23 mouse cellular contexts compared by ENCODE assay signal in the genomic region with DNA sequence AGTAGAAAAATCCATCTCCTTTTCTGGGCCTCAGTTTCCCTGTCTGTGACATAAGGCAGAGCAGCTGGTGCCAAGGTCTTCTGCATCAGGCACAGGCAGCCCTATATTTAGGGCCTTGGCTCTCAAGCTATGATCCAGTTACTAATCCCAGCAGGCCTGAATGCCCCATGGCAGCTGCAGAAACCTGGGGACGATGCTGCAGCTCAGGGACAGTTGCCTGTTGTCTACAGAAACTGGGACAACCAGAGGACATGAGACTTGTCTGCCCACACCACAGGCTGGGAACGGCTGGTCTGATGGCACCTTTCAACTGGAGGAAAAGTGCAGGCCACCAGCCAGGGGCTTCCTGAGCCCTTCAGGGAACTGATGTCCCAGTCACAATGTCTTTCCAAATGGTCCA. TPM values are rescaled to one million over a fixed set of nuclear protein-coding genes. Genes with fewer than 3 reads are reported as not detected.
DNase-seq lines count a peak whose midpoint lies in the region; ATAC-seq and TF ChIP-seq lines count a peak whose summit lies in the region.
"Had no signal": no experiment of that assay in that cellular context is flagged by ENCODE, and none has a peak within 500 bp of the region (broad histone marks: within the 10 kb centered on the region; RNA-seq: fewer than 3 reads in every experiment).

A gene (minus strand): TSS at position 226 of the 400 bp plus-strand sequence.

- H3K36me3 ChIP-seq in heart, embryonic 10.5 days, result no peaks in the 10 kb centered on the region
- H3K36me3 ChIP-seq in midbrain, embryonic 11.5 days (ENCODE audit: control insufficient read depth, insufficient read depth, low read length), result no peaks in the 10 kb centered on the region
- H3K36me3 ChIP-seq in midbrain, postnatal 0 days (ENCODE audit: insufficient read depth, low read length), result no peaks in the 10 kb centered on the region
- H3K36me3 ChIP-seq in limb, embryonic 14.5 days (ENCODE audit: control insufficient read depth, insufficient read depth, low read length), result no peaks in the 10 kb centered on the region
- H3K36me3 ChIP-seq: heart, embryonic 15.5 days; neural tube, embryonic 15.5 days had no signal

- H3K4me3 ChIP-seq in heart, embryonic 10.5 days, result no peak within 1 kb of the TSS
- H3K4me3 ChIP-seq in midbrain, embryonic 11.5 days (ENCODE audit: low read depth, low read length), result no peak within 1 kb of the TSS
- no peak within 1 kb of the TSS for H3K4me3 ChIP-seq in midbrain, postnatal 0 days (ENCODE audit: low read depth, low read length)
- H3K4me3 ChIP-seq in limb, embryonic 14.5 days (replicated peaks; ENCODE audit: low read length), result no peak within 1 kb of the TSS
- H3K4me3 ChIP-seq: erythroblast, embryonic 14.5 days; heart, embryonic 15.5 days; neural tube, embryonic 15.5 days had no signal

- intact Hi-C loops in heart, postnatal 25 days (cut with DNase I), result no loop called here

- TF ChIP-seq CTCF in midbrain, postnatal 0 days (IDR thresholded peaks at IDR 0.05), result no peak

- no peaks in the 10 kb centered on the region for H3K9me3 ChIP-seq in heart, embryonic 10.5 days
- no peaks in the 10 kb centered on the region for H3K9me3 ChIP-seq in midbrain, embryonic 11.5 days (ENCODE audit: control insufficient read depth, low read length)
- H3K9me3 ChIP-seq in midbrain, postnatal 0 days (ENCODE audit: low read length), result no peaks in the 10 kb centered on the region
- no peaks in the 10 kb centered on the region for H3K9me3 ChIP-seq in limb, embryonic 14.5 days (ENCODE audit: control insufficient read depth, low read length)
- H3K9me3 ChIP-seq: heart, embryonic 15.5 days; neural tube, embryonic 15.5 days had no signal

- H3K4me1 ChIP-seq in heart, embryonic 10.5 days, result peaks cover 31% of the 10 kb centered on the region
- H3K4me1 ChIP-seq in midbrain, embryonic 11.5 days (ENCODE audit: control insufficient read depth, insufficient read depth, low read length), result peaks cover 15% of the 10 kb centered on the region
- H3K4me1 ChIP-seq in midbrain, postnatal 0 days (ENCODE audit: insufficient read depth, low read length), result peaks cover 9% of the 10 kb centered on the region
- H3K4me1 ChIP-seq in limb, embryonic 14.5 days (ENCODE audit: control insufficient read depth, insufficient read depth, low read length), result peaks cover 10% of the 10 kb centered on the region

- no peak within 1 kb of the TSS for H3K4me2 ChIP-seq in midbrain, embryonic 11.5 days
- no peak within 1 kb of the TSS for H3K4me2 ChIP-seq in midbrain, postnatal 0 days (ENCODE audit: low read depth, low read length, poor library complexity, severe bottlenecking)
- no peak within 1 kb of the TSS for H3K4me2 ChIP-seq in limb, embryonic 14.5 days (replicated peaks; ENCODE audit: low read depth, low read length, severe bottlenecking)
- H3K4me2 ChIP-seq: heart, embryonic 15.5 days; liver, embryonic 11.5 days; neural tube, embryonic 15.5 days had no signal

- no peak for ATAC-seq in midbrain, embryonic 11.5 days (ENCODE audit: low FRiP score)
- no peak for ATAC-seq in midbrain, postnatal 0 days (ENCODE audit: low FRiP score)
- ATAC-seq in limb, embryonic 14.5 days (ENCODE audit: low FRiP score, low read depth), result 0 out of 2 replicates have a peak, but pooled peaks have one; percentile 19
- ATAC-seq: CD4-positive, CD25-positive, alpha-beta regulatory T cell, adult 4 months had no signal

- 53% methylated on average over 2 of the region's 2 CpGs for WGBS in heart, embryonic 10.5 days
- WGBS in midbrain, embryonic 11.5 days, result 62% methylated on average over 2 of the region's 2 CpGs
- WGBS in midbrain, postnatal 0 days, result 51% methylated on average over 2 of the region's 2 CpGs
- 48% methylated on average over 2 of the region's 2 CpGs for WGBS in limb, embryonic 14.5 days

- peak within 1 kb of the TSS; percentile 16; the same call in 1 of the 2 replicates for H3K27ac ChIP-seq in heart, embryonic 10.5 days
- H3K27ac ChIP-seq in midbrain, embryonic 11.5 days (ENCODE audit: low read depth, low read length), result no peak within 1 kb of the TSS
- H3K27ac ChIP-seq in midbrain, postnatal 0 days (ENCODE audit: low read depth, low read length), result no peak within 1 kb of the TSS
- H3K27ac ChIP-seq in limb, embryonic 14.5 days (replicated peaks; ENCODE audit: low read depth, low read length), result no peak within 1 kb of the TSS
- H3K27ac ChIP-seq: heart, embryonic 15.5 days; neural tube, embryonic 15.5 days had no signal

- peak; percentile 27 for DNase-seq in cerebellum, adult 11-12 months
- DNase-seq in cerebellum, adult 11 months, result no peak
- no peak for DNase-seq in heart, embryonic 10.5 days (ENCODE audit: low spot score)
- DNase-seq in heart, postnatal 25 days (ENCODE audit: low spot score), result no peak
- peak; percentile 77 for DNase-seq in midbrain, embryonic 11.5 days (ENCODE audit: low spot score, missing footprints)
- DNase-seq in midbrain, postnatal 0 days (ENCODE audit: low spot score), result no peak
- DNase-seq in limb, embryonic 14.5 days (ENCODE audit: low spot score), result no peak
- DNase-seq in cerebellum, adult 9-11 months, result no peak
- DNase-seq: adrenal gland, adult 2 months; cerebellum, postnatal 36 days; kidney, adult 11 months; kidney, postnatal 25 days; lung, adult 2 months; lung, postnatal 4 days; thymus, adult 18-20 months had no signal

- H3K27me3 ChIP-seq in heart, embryonic 10.5 days (ENCODE audit: insufficient read depth, poor library complexity, severe bottlenecking), result no peaks in the 10 kb centered on the region
- no peaks in the 10 kb centered on the region for H3K27me3 ChIP-seq in midbrain, embryonic 11.5 days (ENCODE audit: control insufficient read depth, insufficient read depth, low read length)
- H3K27me3 ChIP-seq in midbrain, postnatal 0 days (ENCODE audit: insufficient read depth, low read length), result no peaks in the 10 kb centered on the region
- H3K27me3 ChIP-seq in limb, embryonic 14.5 days (ENCODE audit: control insufficient read depth, insufficient read depth, low read length), result no peaks in the 10 kb centered on the region
- H3K27me3 ChIP-seq: heart, embryonic 15.5 days had no signal

- H3K9ac ChIP-seq in midbrain, embryonic 11.5 days (ENCODE audit: low read length), result peak within 1 kb of the TSS; percentile 5; the same call in 1 of the 2 replicates
- H3K9ac ChIP-seq in midbrain, postnatal 0 days (replicated peaks; ENCODE audit: low read length, poor library complexity, severe bottlenecking), result no peak within 1 kb of the TSS
- peak within 1 kb of the TSS; percentile 4; the same call in 1 of the 2 replicates for H3K9ac ChIP-seq in limb, embryonic 14.5 days (ENCODE audit: low read depth, low read length, severe bottlenecking)
- H3K9ac ChIP-seq: heart, embryonic 15.5 days; neural tube, embryonic 15.5 days had no signal

- TF ChIP-seq POLR2A in limb, embryonic 14.5 days (IDR thresholded peaks at IDR 0.05; ENCODE audit: borderline replicate concordance, extremely low read depth, insufficient read depth, insufficient read length), result no peak

RNA-seq across cellular contexts. Expression of the gene that starts here (rescaled TPM):
- 0.06 TPM in 1 of 2 replicates, not detected in the other for polyA plus RNA-seq in heart, embryonic 10.5 days (2016; fragmentation: Nextera tagmentation; extraction: Ambion mirVana)
- total RNA-seq in heart, postnatal 25 days (2021), result not detected
- 0.10 TPM in 1 of 2 replicates, not detected in the other for polyA plus RNA-seq in midbrain, embryonic 11.5 days (2014; fragmentation: Nextera tagmentation; extraction: Ambion mirVana)
- 0.16 TPM in 1 of 2 replicates, not detected in the other for total RNA-seq in midbrain, postnatal 0 days (2014; rRNA removed)
- polyA plus RNA-seq in midbrain, postnatal 0 days (2015; fragmentation: Nextera tagmentation; extraction: Ambion mirVana), result not detected in 2 replicates
- polyA plus RNA-seq in limb, embryonic 14.5 days (2012; rRNA removed), result 0.22 and 0.34 TPM in 2 replicates
- polyA plus RNA-seq in limb, embryonic 14.5 days (2014; fragmentation: Nextera tagmentation; extraction: Ambion mirVana), result 0.22 and 0.23 TPM in 2 replicates
- total RNA-seq: adrenal gland, adult 2 months; MEL had no signal
- polyA plus RNA-seq: adrenal gland, adult 2 months; CD4-positive, CD25-positive, alpha-beta regulatory T cell, adult 4 months; erythroblast, embryonic 14.5 days; heart, embryonic 15.5 days; hindbrain, embryonic 11.5 days; liver, embryonic 11.5 days; lung, adult 2 months; neural tube, embryonic 15.5 days; small intestine, adult 2 months had no signal

Comparison
In these comparisons a context has a peak if more than half of its experiments do, and no peak if none do; other contexts are left out.
1. Peak in DNase-seq and H3K9ac ChIP-seq in midbrain, embryonic 11.5 days; RNA of the gene not detected or under 1 TPM.
2. Peak in ATAC-seq and H3K9ac ChIP-seq in limb, embryonic 14.5 days; RNA of the gene not detected or under 1 TPM.